Mouse (Mus musculus): ENCODE results near the gene Esrrg. TPM values are rescaled to one million over a fixed set of nuclear protein-coding genes. Genes with fewer than 3 reads are reported as not detected.

Gene Esrrg
- polyA plus RNA-seq, 1 experiment from 2014 or later, result 9.3 TPM

DNA sequence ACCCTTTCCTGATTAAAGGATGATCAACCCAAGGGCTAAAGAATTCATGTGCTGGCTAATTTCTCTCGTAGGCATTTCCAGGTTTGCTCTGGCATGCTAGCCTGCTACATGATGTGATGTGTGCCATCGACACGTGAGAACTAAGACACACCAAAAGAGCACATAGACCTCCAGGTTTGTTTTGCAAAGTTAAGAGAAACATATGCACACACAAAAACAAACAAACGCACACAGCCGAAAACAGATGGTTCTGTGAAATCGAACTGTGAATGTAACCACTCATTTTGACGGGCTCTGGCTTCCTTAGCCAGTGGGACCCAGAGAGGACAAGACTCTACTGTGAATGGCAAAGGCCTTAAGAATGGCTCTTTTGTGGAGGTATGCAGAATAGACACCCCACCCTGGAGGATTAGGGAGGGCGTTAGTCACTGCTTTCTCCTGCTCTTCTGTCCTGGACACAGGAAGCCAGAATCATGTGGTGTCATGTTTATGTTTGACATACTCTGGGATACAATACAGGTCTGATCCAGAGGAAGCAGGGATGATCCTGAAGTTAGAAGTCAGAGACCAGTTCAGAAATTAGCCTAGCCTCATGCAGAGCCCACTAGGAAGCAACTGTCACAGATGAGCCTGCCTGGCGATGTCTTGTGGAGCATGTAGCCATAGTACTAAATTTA lies 217.0 kb downstream of the Esrrg start:
- ATAC-seq, result no peak
- H3K4me3 ChIP-seq, result no peak overlapping the region
- peaks cover 9% of the 10 kb centered on the region; the same call in 1 of the 2 replicates for H3K4me1 ChIP-seq
- no peak overlapping the region for H3K9ac ChIP-seq
- H3K4me2 ChIP-seq, result no peak overlapping the region
- H3K27me3 ChIP-seq, result peaks cover 3% of the 10 kb centered on the region; the same call in 1 of the 2 replicates
- no peak overlapping the region for H3K27ac ChIP-seq
- WGBS, result 73% methylated on average over 9 of the region's 9 CpGs
- no peaks in the 10 kb centered on the region for H3K36me3 ChIP-seq (ENCODE audit: poor library complexity, severe bottlenecking)
- H3K9me3 ChIP-seq (replicated peaks), result no peaks in the 10 kb centered on the region

DNA sequence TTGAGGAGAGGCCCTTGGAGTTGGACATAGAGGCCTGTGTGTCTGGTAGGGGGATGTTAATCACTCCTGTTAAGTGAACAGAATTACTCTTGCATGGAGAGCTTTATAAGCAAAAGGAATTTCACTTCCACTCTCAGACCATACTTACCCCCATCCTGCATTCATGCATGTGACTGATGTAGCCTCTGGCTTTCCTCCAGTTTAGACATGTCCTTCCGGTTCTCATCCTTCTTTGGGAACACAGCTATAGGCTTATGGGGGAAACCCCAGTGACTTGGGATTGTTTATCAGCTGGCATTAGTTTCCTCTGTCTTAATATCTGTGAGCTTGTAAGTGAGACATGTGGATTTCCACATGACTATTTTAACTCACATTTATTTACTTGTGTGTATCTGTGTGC lies 217.5 kb downstream of the Esrrg start:
- no peak for ATAC-seq
- H3K9ac ChIP-seq, result no peak overlapping the region
- H3K27ac ChIP-seq, result no peak overlapping the region
- no peaks in the 10 kb centered on the region for H3K9me3 ChIP-seq (replicated peaks)
- H3K36me3 ChIP-seq (ENCODE audit: poor library complexity, severe bottlenecking), result no peaks in the 10 kb centered on the region
- H3K4me1 ChIP-seq, result peaks cover 12% of the 10 kb centered on the region; the same call in 1 of the 2 replicates
- WGBS, result 85% methylated on average over 1 of the region's 1 CpGs
- no peak overlapping the region for H3K4me3 ChIP-seq
- H3K27me3 ChIP-seq, result peaks cover under 1% of the 10 kb centered on the region; the same call in 1 of the 2 replicates
- no peak overlapping the region for H3K4me2 ChIP-seq

- no peak for ATAC-seq
- Histone ChIP-seq H3K9me3 (replicated peaks) (no peaks in the 10 kb centered on the region), H3K4me1 (peaks cover 12% of the 10 kb centered on the region; the same call in 1 of the 2 replicates), H3K36me3 (ENCODE audit: poor library complexity, severe bottlenecking) (no peaks in the 10 kb centered on the region), H3K27ac (no peak overlapping the region), H3K4me3 (no peak overlapping the region), H3K27me3 (no peaks in the 10 kb centered on the region), H3K9ac (no peak overlapping the region), H3K4me2 (no peak overlapping the region)
- 91% methylated on average over 5 of the region's 5 CpGs for whole genome bisulfite sequencing
Measured at GRCm38 (mm10) chr1:187826869-187827268, 218.3 kb downstream of the Esrrg start.

DNA sequence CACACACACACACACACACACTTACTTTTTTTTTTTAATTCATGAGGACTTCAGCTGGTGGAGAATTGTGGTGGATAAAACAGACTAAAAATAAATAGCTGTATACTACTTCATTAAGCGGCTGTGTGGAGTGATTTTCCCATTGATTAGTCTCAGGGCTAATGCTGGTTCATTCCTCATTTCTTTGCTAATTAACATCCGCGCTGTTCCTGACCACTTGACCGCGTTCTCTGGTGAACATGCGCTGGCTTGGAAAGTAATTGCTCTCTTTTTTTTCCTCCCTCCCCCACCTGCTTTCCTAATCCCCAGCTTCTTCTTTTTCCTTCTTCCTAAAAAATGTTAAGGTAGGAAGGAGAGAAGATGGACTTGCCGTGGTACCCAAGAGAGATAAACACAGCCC lies 222.3 kb downstream of the Esrrg start:
- 16% methylated on average over 7 of the region's 7 CpGs for WGBS
- ATAC-seq, result no peak
- peaks cover 12% of the 10 kb centered on the region; the same call in 1 of the 2 replicates for H3K4me1 ChIP-seq

DNA sequence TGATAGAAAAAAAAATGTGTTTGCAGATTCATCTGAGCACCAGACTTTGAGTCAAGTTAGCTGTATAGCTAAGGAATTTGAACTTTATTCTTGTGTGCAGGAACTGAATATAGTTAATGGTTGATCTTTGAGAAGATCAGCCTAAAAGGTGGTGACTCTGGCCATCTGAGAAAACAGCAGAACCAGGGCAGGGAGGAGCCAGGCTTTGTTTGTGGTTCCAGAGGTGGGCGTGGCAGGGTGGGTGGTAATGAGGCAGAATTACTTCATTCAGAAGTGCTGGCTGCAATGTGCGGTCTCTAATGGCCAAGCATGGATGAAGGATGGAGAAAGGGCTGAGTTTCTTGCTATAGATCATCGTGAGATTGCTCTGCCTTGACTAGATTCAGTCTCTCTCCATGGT lies 224.3 kb downstream of the Esrrg start:
- 46% methylated on average over 3 of the region's 3 CpGs for WGBS
- H3K4me2 ChIP-seq, result no peak overlapping the region
- 0 out of 2 replicates have a peak, but pooled peaks cover 3% of the 10 kb centered on the region for H3K9me3 ChIP-seq (replicated peaks)
- H3K27me3 ChIP-seq, result no peaks in the 10 kb centered on the region
- H3K27ac ChIP-seq, result no peak overlapping the region
- H3K4me3 ChIP-seq, result no peak overlapping the region
- no peak for ATAC-seq
- no peaks in the 10 kb centered on the region for H3K36me3 ChIP-seq (ENCODE audit: poor library complexity, severe bottlenecking)
- no peak overlapping the region for H3K9ac ChIP-seq
- peaks cover 10% of the 10 kb centered on the region; the same call in 1 of the 2 replicates for H3K4me1 ChIP-seq

More for the DNA sequence above, 222.3 kb downstream of the Esrrg start:
- H3K27me3 ChIP-seq, result no peaks in the 10 kb centered on the region
- H3K4me2 ChIP-seq, result no peak overlapping the region
- H3K36me3 ChIP-seq (ENCODE audit: poor library complexity, severe bottlenecking), result no peaks in the 10 kb centered on the region
- 0 out of 2 replicates have a peak, but pooled peaks cover 3% of the 10 kb centered on the region for H3K9me3 ChIP-seq (replicated peaks)
- H3K4me3 ChIP-seq, result no peak overlapping the region
- H3K9ac ChIP-seq, result no peak overlapping the region
- no peak overlapping the region for H3K27ac ChIP-seq

- ATAC-seq, result no peak
Measured at GRCm38 (mm10) chr1:187834576-187834975, 226.0 kb downstream of the Esrrg start.

DNA sequence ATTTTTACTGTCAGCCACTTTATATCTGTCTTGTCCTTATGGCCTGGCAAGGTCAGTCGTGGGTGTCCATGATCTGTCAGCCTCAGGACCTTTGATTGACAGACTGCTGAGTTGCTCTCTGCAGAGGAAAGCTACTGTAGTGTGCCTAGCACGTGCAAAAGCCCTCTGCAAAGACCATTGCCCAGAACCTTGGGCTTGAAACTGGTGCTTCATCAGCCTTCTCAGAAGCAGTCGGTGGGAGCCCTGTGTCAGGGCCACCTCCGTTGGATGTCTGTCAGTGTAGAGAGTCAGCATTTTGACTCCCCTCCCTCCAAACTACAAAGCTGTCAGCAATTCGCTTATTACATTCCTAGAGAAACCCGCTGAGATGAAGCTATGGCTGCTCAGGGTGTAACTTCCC lies 227.8 kb downstream of the Esrrg start:
- Histone ChIP-seq H3K9me3 (replicated peaks) (0 out of 2 replicates have a peak, but pooled peaks cover 3% of the 10 kb centered on the region), H3K27me3 (no peaks in the 10 kb centered on the region), H3K4me3 (no peak overlapping the region), H3K4me2 (no peak overlapping the region), H3K27ac (no peak overlapping the region), H3K4me1 (0 out of 2 replicates have a peak, but pooled peaks cover 4% of the 10 kb centered on the region), H3K36me3 (ENCODE audit: poor library complexity, severe bottlenecking) (no peaks in the 10 kb centered on the region), H3K9ac (no peak overlapping the region)
- ATAC-seq, result no peak
- 35% methylated on average over 6 of the region's 6 CpGs for WGBS

More at GRCm38 (mm10) chr1:187834576-187834975, 226.0 kb downstream of the Esrrg start:
- H3K4me3 ChIP-seq, result no peak overlapping the region
- peaks cover 7% of the 10 kb centered on the region; the same call in 1 of the 2 replicates for H3K4me1 ChIP-seq
- 89% methylated on average over 3 of the region's 3 CpGs for WGBS
- no peak overlapping the region for H3K9ac ChIP-seq
- no peaks in the 10 kb centered on the region for H3K27me3 ChIP-seq
- no peak overlapping the region for H3K4me2 ChIP-seq
- no peaks in the 10 kb centered on the region for H3K36me3 ChIP-seq (ENCODE audit: poor library complexity, severe bottlenecking)
- no peak overlapping the region for H3K27ac ChIP-seq
- 0 out of 2 replicates have a peak, but pooled peaks cover 3% of the 10 kb centered on the region for H3K9me3 ChIP-seq (replicated peaks)

DNA sequence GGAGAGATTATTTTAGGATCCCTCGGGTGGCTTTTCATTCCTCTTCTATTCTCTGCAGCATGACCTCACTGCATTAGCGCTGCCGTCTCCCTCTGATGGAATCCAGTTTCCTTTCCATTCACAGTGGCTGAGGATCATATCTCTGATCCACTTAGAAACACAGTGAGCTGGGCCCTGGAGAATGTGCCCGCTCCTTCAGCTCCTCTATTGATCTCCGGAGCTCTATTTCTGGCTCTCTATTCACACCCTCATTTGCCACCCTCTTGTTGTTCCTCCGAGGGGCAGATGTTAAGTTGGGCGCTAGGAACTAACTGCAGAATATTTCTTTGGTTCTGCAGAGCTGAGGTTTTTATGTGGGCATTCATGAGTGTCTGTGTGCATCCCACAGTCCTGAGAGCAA lies 228.3 kb downstream of the Esrrg start:
- no peak overlapping the region for H3K9ac ChIP-seq
- H3K4me1 ChIP-seq, result 0 out of 2 replicates have a peak, but pooled peaks cover 4% of the 10 kb centered on the region
- ATAC-seq, result no peak
- no peak overlapping the region for H3K27ac ChIP-seq
- 6% methylated on average over 7 of the region's 7 CpGs for WGBS
- 0 out of 2 replicates have a peak, but pooled peaks cover 3% of the 10 kb centered on the region for H3K9me3 ChIP-seq (replicated peaks)
- no peaks in the 10 kb centered on the region for H3K27me3 ChIP-seq
- no peak overlapping the region for H3K4me2 ChIP-seq
- no peak overlapping the region for H3K4me3 ChIP-seq
- H3K36me3 ChIP-seq (ENCODE audit: poor library complexity, severe bottlenecking), result no peaks in the 10 kb centered on the region

DNA sequence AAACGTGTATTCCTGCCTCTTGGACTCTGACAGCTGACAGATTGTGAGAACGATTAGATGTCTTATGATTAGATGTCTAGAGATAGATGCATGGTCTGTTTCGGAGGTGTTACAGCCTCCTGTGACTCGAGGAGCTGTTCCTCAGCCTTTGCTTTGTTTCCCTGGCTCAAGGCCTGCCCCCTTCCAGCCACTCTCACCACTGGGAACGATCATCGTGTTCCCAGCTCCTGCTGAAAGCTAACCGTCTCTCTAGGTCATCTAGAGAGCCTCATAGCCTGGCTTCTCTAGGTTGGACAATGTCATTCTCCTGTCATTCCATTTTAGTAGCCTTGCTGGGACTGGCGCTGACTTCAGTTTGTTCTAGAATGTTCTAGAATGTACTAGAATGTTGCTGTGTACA lies 233.0 kb downstream of the Esrrg start:
- Histone ChIP-seq H3K36me3 (ENCODE audit: poor library complexity, severe bottlenecking) (no peaks in the 10 kb centered on the region), H3K9me3 (replicated peaks) (no peaks in the 10 kb centered on the region), H3K4me1 (0 out of 2 replicates have a peak, but pooled peaks cover 3% of the 10 kb centered on the region), H3K4me2 (no peak overlapping the region), H3K27ac (no peak overlapping the region), H3K9ac (no peak overlapping the region), H3K4me3 (no peak overlapping the region), H3K27me3 (no peaks in the 10 kb centered on the region)
- no peak for ATAC-seq
- 80% methylated on average over 8 of the region's 8 CpGs for WGBS

- Histone ChIP-seq H3K4me3 (no peak overlapping the region), H3K4me2 (no peak overlapping the region), H3K9me3 (replicated peaks) (no peaks in the 10 kb centered on the region), H3K4me1 (no peaks in the 10 kb centered on the region), H3K36me3 (ENCODE audit: poor library complexity, severe bottlenecking) (no peaks in the 10 kb centered on the region), H3K27ac (no peak overlapping the region), H3K9ac (no peak overlapping the region), H3K27me3 (no peaks in the 10 kb centered on the region)
- WGBS, result 89% methylated on average over 5 of the region's 5 CpGs
- ATAC-seq, result no peak
Measured at GRCm38 (mm10) chr1:187842702-187843101, 234.1 kb downstream of the Esrrg start.

DNA sequence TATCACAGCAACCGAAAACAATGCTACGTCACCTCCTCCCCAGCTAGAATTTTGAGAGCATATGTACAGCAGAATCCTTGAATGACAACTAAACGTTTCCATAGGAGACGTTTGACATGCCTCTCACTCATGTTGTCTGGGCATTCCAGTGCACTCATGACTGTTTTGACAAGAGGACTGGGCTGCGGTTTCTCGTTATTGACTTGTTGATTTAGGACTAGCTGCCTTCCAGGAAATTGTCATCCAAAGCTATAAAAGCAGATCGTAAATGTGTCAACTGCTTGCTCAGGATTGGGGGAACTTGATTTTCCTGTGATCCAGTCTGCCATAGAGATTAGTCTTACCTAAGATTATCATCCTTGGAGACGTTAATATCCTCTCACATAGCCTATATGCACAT lies 245.6 kb downstream of the Esrrg start:
- ATAC-seq, result no peak

GRCm38 (mm10) chr1:187862339-187862738 lies 253.7 kb downstream of the Esrrg start:
- H3K4me2 ChIP-seq, result no peak overlapping the region
- no peak overlapping the region for H3K27ac ChIP-seq
- peaks cover 20% of the 10 kb centered on the region for H3K4me1 ChIP-seq
- 7% methylated on average over 5 of the region's 5 CpGs for WGBS
- ATAC-seq, result no peak
- no peaks in the 10 kb centered on the region for H3K27me3 ChIP-seq
- no peaks in the 10 kb centered on the region for H3K9me3 ChIP-seq (replicated peaks)
- no peak overlapping the region for H3K4me3 ChIP-seq
- no peaks in the 10 kb centered on the region for H3K36me3 ChIP-seq (ENCODE audit: poor library complexity, severe bottlenecking)
- H3K9ac ChIP-seq, result no peak overlapping the region

More for the DNA sequence above, 245.6 kb downstream of the Esrrg start:
- H3K9me3 ChIP-seq (replicated peaks), result no peaks in the 10 kb centered on the region
- H3K4me2 ChIP-seq, result no peak overlapping the region
- H3K27me3 ChIP-seq, result no peaks in the 10 kb centered on the region
- no peak overlapping the region for H3K4me3 ChIP-seq
- no peak overlapping the region for H3K27ac ChIP-seq
- WGBS, result 87% methylated on average over 8 of the region's 8 CpGs
- H3K9ac ChIP-seq, result no peak overlapping the region
- H3K4me1 ChIP-seq, result no peaks in the 10 kb centered on the region
- no peaks in the 10 kb centered on the region for H3K36me3 ChIP-seq (ENCODE audit: poor library complexity, severe bottlenecking)

All from forebrain, embryonic 13.5 days (tissue).